Mouse (Mus musculus) kidney, adult 9 months (tissue): Measurements from ENCODE around the gene Vdr.

ENCODE experiments used
- DNase-seq: peaks from one replicate; pipeline ENCODE4 v3.0.0; 2022

Vdr gene

GRCm38 (mm10) chr15:97910530-97910929 lies at the start of gene Vdr:
Gene Vdr (minus strand): TSS chr15:97910630.
- DNase-seq: no peak

- DNase-seq: no peak
Observed at GRCm38 (mm10) chr15:97956416-97956815, 46.0 kb upstream of the Vdr start.

GRCm38 (mm10) chr15:97955742-97956141 lies 45.3 kb upstream of the Vdr start:
- no peak for DNase-seq

GRCm38 (mm10) chr15:97955286-97955685 lies 44.9 kb upstream of the Vdr start:
- no peak for DNase-seq

- no peak for DNase-seq
Observed at GRCm38 (mm10) chr15:97954671-97955070, 44.2 kb upstream of the Vdr start.

GRCm38 (mm10) chr15:97952889-97953189 lies 42.4 kb upstream of the Vdr start:
- no peak for DNase-seq

GRCm38 (mm10) chr15:97952137-97952888 lies 41.9 kb upstream of the Vdr start:
- DNase-seq: peak; percentile 76

GRCm38 (mm10) chr15:97950240-97950639 lies 39.8 kb upstream of the Vdr start:
- DNase-seq: no peak

- no peak for DNase-seq
Observed at GRCm38 (mm10) chr15:97949706-97950105, 39.3 kb upstream of the Vdr start.

GRCm38 (mm10) chr15:97948720-97949119 lies 38.3 kb upstream of the Vdr start:
- no peak for DNase-seq

GRCm38 (mm10) chr15:97945656-97946315 lies 35.4 kb upstream of the Vdr start:
- DNase-seq: peak; percentile 79

GRCm38 (mm10) chr15:97944919-97945574 lies 34.6 kb upstream of the Vdr start:
- DNase-seq: peak; percentile 82

GRCm38 (mm10) chr15:97943356-97943755 lies 32.9 kb upstream of the Vdr start:
- peak; percentile 96 for DNase-seq

GRCm38 (mm10) chr15:97942538-97942937 lies 32.1 kb upstream of the Vdr start:
- no peak for DNase-seq

- DNase-seq: no peak
Observed at GRCm38 (mm10) chr15:97941306-97941705, 30.9 kb upstream of the Vdr start.

GRCm38 (mm10) chr15:97940088-97940487 lies 29.7 kb upstream of the Vdr start:
- no peak for DNase-seq

GRCm38 (mm10) chr15:97938580-97938979 lies 28.1 kb upstream of the Vdr start:
- DNase-seq: peak; percentile 79

- no peak for DNase-seq
Observed at GRCm38 (mm10) chr15:97932441-97932840, 22.0 kb upstream of the Vdr start.

- no peak for DNase-seq
Observed at GRCm38 (mm10) chr15:97929259-97929824, 18.9 kb upstream of the Vdr start.

- no peak for DNase-seq
Observed at GRCm38 (mm10) chr15:97927821-97928220, 17.4 kb upstream of the Vdr start.

- peak; percentile 79 for DNase-seq
Observed at GRCm38 (mm10) chr15:97927018-97927417, 16.6 kb upstream of the Vdr start.

- no peak for DNase-seq
Observed at GRCm38 (mm10) chr15:97922421-97922820, 12.0 kb upstream of the Vdr start.

- DNase-seq: no peak
Observed at GRCm38 (mm10) chr15:97921796-97922195, 11.4 kb upstream of the Vdr start.

GRCm38 (mm10) chr15:97920306-97920705 lies 9.9 kb upstream of the Vdr start:
- DNase-seq: no peak
